Mouse (Mus musculus) kidney, embryonic 16.5 days (tissue): Measurements from ENCODE around the gene Lrp2bp. TPM values are rescaled to one million over a fixed set of nuclear protein-coding genes. Genes with fewer than 3 reads are reported as not detected.
A peak's percentile ranks its signal among the peaks of the same experiment; 100 is the strongest.

Source experiments
- ATAC-seq: fragments of 200-750 bp; cut with Nextera tagmentation; 2 replicates; pipeline ENCODE4 v1.8.0; 2017; ENCODE audit warnings: moderate TSS enrichment; ENCODE audit not compliant: low FRiP score, low TSS enrichment
- H3K27ac ChIP-seq: fragments of 300-500 bp; sonication (generic); 2 replicates; pipeline ENCODE4 v1.5.1; 2014; ENCODE audit warnings: low read length
- H3K27me3 ChIP-seq: fragments of 300-500 bp; sonication (generic); 2 replicates; pipeline ENCODE4 v1.6.1; 2014; ENCODE audit warnings: low read length, control low read depth, mixed read lengths; ENCODE audit not compliant: insufficient read depth
- H3K36me3 ChIP-seq: fragments of 300-500 bp; sonication (generic); 2 replicates; pipeline ENCODE4 v1.6.1; 2014; ENCODE audit warnings: low read length, control low read depth, mixed read lengths; ENCODE audit not compliant: insufficient read depth
- H3K4me1 ChIP-seq: fragments of 300-500 bp; sonication (generic); 2 replicates; pipeline ENCODE4 v1.6.1; 2014; ENCODE audit warnings: low read length, control low read depth, mixed read lengths; ENCODE audit not compliant: insufficient read depth
- H3K4me2 ChIP-seq: fragments of 300-500 bp; sonication (generic); replicated peaks from 2 replicates; pipeline ENCODE4 v1.6.1; 2014; ENCODE audit warnings: low read depth, low read length
- H3K4me3 ChIP-seq: fragments of 300-500 bp; sonication (generic); 2 replicates; pipeline ENCODE4 v1.5.1; 2014; ENCODE audit warnings: mild to moderate bottlenecking, low read length
- H3K9ac ChIP-seq: fragments of 300-500 bp; sonication (generic); replicated peaks from 2 replicates; pipeline ENCODE4 v1.6.1; 2014; ENCODE audit warnings: low read length
- H3K9me3 ChIP-seq: fragments of 300-500 bp; sonication (generic); 2 replicates; pipeline ENCODE4 v1.6.1; 2016; ENCODE audit warnings: low read length, control low read depth
- WGBS: fragments of 180-500 bp; shearing (Covaris S2); extraction: QIAGEN DNeasy Blood & Tissue Kit; methylation state at CpG from one replicate; pipeline ENCODE4 v1.1.7; 2014; 5-methylcytosine and 5-hydroxymethylcytosine counted together
- polyA plus RNA-seq: library from polyadenylated mRNA; unstranded; fragments of >200 nt; fragmentation: Nextera tagmentation; extraction: Ambion mirVana; gene quantifications from 2 replicates; pipeline ENCODE4 v1.2.1, GENCODE M21; 2015

The Lrp2bp gene
- polyA plus RNA-seq, 1 experiment from 2014 or later: 0.52 TPM

DNA sequence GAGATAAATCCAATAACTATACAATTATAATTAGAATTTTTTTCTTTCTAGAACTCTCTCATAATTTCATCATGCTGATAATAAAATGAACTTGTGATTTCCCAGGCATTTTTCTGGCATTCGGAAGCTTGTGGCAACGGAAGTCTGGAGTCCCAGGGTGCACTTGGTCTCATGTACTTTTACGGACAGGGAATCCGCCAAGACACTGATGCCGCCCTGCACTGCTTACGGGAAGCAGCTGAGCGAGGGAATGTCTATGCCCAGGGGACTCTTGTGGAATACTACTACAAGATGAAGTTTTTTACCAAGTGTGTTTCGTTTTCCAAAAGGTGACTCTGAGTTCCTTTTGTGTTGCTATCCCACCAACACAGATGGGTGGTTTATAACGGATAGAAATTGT, 23.7 kb downstream of the Lrp2bp start:
- no peaks in the 10 kb centered on the region for H3K9me3 ChIP-seq
- no peaks in the 10 kb centered on the region for H3K27me3 ChIP-seq
- no peak overlapping the region for H3K4me2 ChIP-seq
- no peaks in the 10 kb centered on the region for H3K36me3 ChIP-seq
- no peak for ATAC-seq
- WGBS: 92% methylated on average over 9 of the region's 9 CpGs
- H3K4me1 ChIP-seq: no peaks in the 10 kb centered on the region
- no peak overlapping the region for H3K4me3 ChIP-seq
- no peak overlapping the region for H3K27ac ChIP-seq
- H3K9ac ChIP-seq: no peak overlapping the region

DNA sequence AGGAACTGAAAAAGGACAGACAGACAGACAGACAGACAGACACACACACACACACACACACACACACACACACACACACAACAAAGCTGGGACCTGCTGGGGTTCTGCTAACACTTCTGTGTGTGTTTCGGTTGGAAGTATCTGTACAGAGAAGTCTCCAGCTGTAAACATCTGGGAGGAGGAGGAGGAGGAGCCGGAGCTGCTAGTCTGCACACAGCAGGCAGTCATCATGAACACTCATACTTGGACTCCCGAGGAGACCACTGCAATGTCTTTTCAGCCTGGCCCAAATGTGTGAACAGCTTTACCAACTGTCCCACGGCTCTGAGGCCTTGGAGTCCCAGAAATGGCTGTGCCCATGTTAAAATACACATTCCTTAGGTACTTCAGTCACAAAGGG, 25.3 kb downstream of the Lrp2bp start:
- no peaks in the 10 kb centered on the region for H3K4me1 ChIP-seq
- H3K4me2 ChIP-seq: no peak overlapping the region
- WGBS: 46% methylated on average over 4 of the region's 4 CpGs
- H3K9ac ChIP-seq: no peak overlapping the region
- no peaks in the 10 kb centered on the region for H3K9me3 ChIP-seq
- H3K4me3 ChIP-seq: no peak overlapping the region
- no peak for ATAC-seq
- H3K27me3 ChIP-seq: no peaks in the 10 kb centered on the region
- no peak overlapping the region for H3K27ac ChIP-seq
- no peaks in the 10 kb centered on the region for H3K36me3 ChIP-seq

DNA sequence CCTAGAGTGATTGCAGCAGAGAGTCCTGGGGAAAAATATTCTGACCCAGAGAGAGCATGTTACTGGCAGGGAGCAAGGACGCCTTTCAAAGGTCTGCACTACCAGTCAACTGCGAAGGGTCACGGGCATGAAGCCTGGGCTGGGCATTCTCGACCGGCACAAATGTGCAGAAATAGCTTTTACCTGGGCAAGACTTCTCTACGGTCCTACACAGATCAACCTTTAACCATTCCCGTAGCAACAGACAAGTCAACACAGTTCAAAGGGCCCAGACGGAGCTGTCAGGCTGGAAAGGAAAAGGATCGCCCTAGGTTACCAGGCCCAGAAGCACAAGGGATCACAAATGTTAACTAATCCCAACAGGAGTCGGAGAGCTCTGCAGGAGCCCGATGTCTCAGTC, 37.1 kb downstream of the Lrp2bp start:
- H3K9me3 ChIP-seq: no peaks in the 10 kb centered on the region
- no peak overlapping the region for H3K4me2 ChIP-seq
- H3K4me1 ChIP-seq: no peaks in the 10 kb centered on the region
- H3K36me3 ChIP-seq: no peaks in the 10 kb centered on the region
- 63% methylated on average over 11 of the region's 11 CpGs for WGBS
- ATAC-seq: peak; percentile 74
- H3K27me3 ChIP-seq: no peaks in the 10 kb centered on the region
- H3K27ac ChIP-seq: no peak overlapping the region
- H3K9ac ChIP-seq: no peak overlapping the region
- H3K4me3 ChIP-seq: no peak overlapping the region

DNA sequence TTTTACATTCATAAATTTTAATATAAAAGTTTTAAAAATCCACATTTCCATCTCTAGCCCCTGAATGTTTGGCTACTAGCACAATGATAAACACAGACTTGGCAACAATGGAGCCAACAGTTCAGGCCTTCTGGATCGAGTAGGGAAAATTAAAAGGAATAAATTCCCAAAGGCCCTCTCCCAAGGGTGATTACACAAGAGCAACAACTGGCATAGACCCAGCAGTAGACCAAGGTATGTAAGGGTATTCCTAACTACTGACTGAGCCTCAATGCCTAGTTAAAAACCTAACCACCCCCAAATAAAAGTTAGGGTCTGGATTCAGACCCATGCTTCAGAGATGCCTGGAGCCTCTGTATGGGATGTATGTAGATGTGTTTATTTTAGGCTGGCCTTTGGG, 40.6 kb downstream of the Lrp2bp start:
- no peaks in the 10 kb centered on the region for H3K27me3 ChIP-seq
- H3K36me3 ChIP-seq: peaks cover 10% of the 10 kb centered on the region; the same call in 1 of the 2 replicates
- no peak for ATAC-seq
- H3K9ac ChIP-seq: no peak overlapping the region
- H3K27ac ChIP-seq: no peak overlapping the region
- H3K4me1 ChIP-seq: no peaks in the 10 kb centered on the region
- 70% methylated on average over 1 of the region's 1 CpGs for WGBS
- H3K4me2 ChIP-seq: no peak overlapping the region
- no peak overlapping the region for H3K4me3 ChIP-seq
- H3K9me3 ChIP-seq: no peaks in the 10 kb centered on the region

DNA sequence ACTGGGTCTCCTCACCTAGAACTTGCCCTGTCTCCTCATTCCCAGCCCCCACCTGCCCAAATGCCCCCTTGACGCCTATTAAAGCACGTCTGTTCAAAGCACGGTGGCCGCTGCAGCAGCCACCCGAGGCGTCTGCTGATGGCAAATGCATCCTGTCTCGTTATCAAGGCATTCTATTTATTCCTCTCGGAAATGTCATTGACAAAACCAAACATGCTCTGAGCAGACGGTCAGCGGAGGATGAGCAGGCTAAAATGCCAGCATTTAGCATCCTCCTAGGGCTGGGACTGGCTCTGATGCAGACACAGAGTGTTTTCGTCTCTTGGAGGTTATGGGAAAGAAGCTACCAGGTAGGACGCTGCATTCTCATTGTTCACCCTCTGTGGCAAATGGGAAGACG, 41.2 kb downstream of the Lrp2bp start:
- H3K4me1 ChIP-seq: no peaks in the 10 kb centered on the region
- H3K4me3 ChIP-seq: no peak overlapping the region
- H3K36me3 ChIP-seq: peaks cover 13% of the 10 kb centered on the region; the same call in 1 of the 2 replicates
- H3K27me3 ChIP-seq: no peaks in the 10 kb centered on the region
- no peak for ATAC-seq
- no peaks in the 10 kb centered on the region for H3K9me3 ChIP-seq
- H3K27ac ChIP-seq: no peak overlapping the region
- H3K9ac ChIP-seq: no peak overlapping the region
- no peak overlapping the region for H3K4me2 ChIP-seq
- 73% methylated on average over 13 of the region's 13 CpGs for WGBS

DNA sequence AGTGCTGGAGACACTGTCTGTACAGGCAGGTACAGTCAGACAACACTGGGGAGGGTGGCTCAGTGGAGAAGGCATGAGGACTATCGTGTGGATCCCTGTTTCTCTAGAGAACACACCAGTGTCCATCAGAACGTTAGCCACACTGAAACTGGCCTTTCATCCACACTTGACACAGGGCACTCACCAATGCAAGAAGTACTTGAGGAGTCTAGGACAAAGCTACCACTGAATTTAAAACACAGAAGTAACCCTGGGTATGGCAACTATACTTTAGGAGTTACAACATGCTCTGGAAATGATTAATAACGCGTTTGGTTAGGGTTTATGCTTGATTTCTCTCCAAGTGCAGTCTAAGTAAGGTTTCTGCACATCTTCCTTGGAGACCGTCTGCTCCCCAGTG, 73.7 kb downstream of the Lrp2bp start:
- H3K4me1 ChIP-seq: no peaks in the 10 kb centered on the region
- H3K36me3 ChIP-seq: 0 out of 2 replicates have a peak, but pooled peaks cover under 1% of the 10 kb centered on the region
- H3K4me3 ChIP-seq: no peak overlapping the region
- 92% methylated on average over 5 of the region's 5 CpGs for WGBS
- H3K4me2 ChIP-seq: no peak overlapping the region
- H3K9me3 ChIP-seq: no peaks in the 10 kb centered on the region
- no peak overlapping the region for H3K27ac ChIP-seq
- no peaks in the 10 kb centered on the region for H3K27me3 ChIP-seq
- no peak for ATAC-seq
- H3K9ac ChIP-seq: no peak overlapping the region

DNA sequence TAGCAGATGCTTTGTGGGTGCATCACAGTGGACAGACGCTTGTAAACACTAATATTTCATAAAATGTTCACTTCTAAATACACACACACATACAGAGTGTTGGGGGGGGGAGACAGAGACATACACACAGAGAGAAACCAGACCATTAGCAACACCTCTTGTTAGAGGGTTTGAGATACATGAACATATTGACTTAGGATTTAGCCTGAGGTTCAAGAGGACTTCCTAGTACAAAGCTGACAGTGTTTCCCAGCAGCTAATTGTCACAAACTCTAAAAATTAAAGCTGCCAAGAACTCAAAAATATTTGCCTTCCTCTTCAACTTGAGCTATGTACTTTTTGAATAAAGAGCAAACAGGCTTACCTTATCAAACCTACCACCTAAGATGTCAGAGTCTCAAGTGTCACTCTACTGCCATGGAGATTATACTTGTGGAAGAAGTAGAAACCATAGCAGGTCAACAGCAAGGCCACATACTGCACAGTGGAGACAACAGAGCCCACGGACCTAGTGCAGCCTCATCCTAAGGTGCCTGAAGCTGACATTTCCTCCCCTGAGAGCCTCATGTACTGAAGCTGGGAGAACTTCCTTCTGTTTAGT, 74.5 kb downstream of the Lrp2bp start:
- H3K9ac ChIP-seq: no peak overlapping the region
- no peak overlapping the region for H3K4me2 ChIP-seq
- ATAC-seq: no peak
- no peaks in the 10 kb centered on the region for H3K4me1 ChIP-seq
- WGBS: 84% methylated on average over 2 of the region's 2 CpGs
- no peaks in the 10 kb centered on the region for H3K9me3 ChIP-seq
- no peak overlapping the region for H3K27ac ChIP-seq
- H3K4me3 ChIP-seq: no peak overlapping the region
- no peaks in the 10 kb centered on the region for H3K36me3 ChIP-seq
- H3K27me3 ChIP-seq: no peaks in the 10 kb centered on the region

DNA sequence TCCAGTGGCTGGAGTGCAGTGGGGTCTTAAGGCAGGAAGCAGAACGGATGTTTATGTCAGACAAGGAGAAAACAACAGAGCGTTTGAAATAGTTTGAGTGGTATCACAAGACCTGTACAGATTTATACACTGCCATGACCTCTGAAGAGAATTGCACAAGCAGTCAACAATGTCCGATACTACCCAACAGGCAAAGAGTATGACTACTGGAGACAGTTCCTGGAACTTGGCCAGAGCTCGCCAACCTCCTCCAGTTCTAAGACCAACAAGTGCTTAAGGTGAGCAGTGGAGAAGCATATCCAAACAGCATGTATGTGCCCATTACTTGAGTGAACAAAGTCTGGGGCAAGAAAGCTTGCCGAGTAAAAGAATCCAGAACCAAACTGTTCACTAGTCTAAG, 76.1 kb downstream of the Lrp2bp start:
- H3K27ac ChIP-seq: no peak overlapping the region
- H3K9ac ChIP-seq: no peak overlapping the region
- no peak overlapping the region for H3K4me3 ChIP-seq
- 0 out of 2 replicates have a peak, but pooled peaks cover 3% of the 10 kb centered on the region for H3K36me3 ChIP-seq
- H3K27me3 ChIP-seq: no peaks in the 10 kb centered on the region
- no peak for ATAC-seq
- H3K4me1 ChIP-seq: no peaks in the 10 kb centered on the region
- H3K9me3 ChIP-seq: no peaks in the 10 kb centered on the region
- no peak overlapping the region for H3K4me2 ChIP-seq
- WGBS: 82% methylated on average over 5 of the region's 5 CpGs

DNA sequence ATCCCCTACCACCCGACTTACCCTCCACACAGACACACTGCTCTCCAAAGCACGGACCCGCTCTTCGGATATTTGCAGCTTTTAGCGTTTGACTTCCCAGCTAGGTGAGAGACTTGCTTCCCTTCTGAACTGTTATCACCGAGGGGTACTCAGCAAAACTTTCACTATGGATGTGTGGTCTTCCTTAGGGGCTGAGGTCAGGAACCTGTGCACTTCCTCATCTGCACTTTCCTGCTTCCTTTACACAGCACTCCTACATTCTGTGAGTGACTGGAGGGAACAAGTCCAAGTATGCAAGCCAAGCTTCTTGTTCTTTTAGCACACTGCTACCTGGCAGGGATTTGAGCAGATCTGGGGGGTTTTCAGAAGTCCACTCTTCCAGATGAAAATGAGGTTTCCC, 79.8 kb downstream of the Lrp2bp start:
- no peaks in the 10 kb centered on the region for H3K9me3 ChIP-seq
- WGBS: 76% methylated on average over 6 of the region's 6 CpGs

More for the DNA sequence above, 79.8 kb downstream of the Lrp2bp start:
- H3K27ac ChIP-seq: no peak overlapping the region
- H3K27me3 ChIP-seq: no peaks in the 10 kb centered on the region
- H3K4me2 ChIP-seq: no peak overlapping the region
- 0 out of 2 replicates have a peak, but pooled peaks cover 3% of the 10 kb centered on the region for H3K36me3 ChIP-seq
- H3K4me3 ChIP-seq: no peak overlapping the region
- ATAC-seq: no peak
- H3K4me1 ChIP-seq: no peaks in the 10 kb centered on the region
- no peak overlapping the region for H3K9ac ChIP-seq
